8 mouse cellular contexts compared by ENCODE assay signal in the genomic region with DNA sequence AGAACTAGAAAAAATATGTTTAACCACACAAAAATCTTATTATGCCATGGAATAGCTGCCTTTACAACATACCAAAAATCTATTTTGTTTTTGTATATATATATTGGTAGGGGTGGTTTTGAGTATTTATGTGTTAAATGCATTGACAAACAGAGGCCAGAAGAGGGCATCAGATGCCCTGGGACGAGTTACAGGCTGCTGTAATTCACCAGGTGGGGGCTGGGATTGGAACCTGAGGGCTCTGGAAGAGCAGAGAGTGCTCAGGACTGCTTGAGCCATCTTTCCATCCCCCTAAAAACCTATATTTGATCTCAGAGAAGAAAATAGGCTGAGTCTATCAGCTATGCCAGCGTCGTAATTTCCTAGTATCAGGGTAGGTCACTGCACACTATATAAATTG. TPM values are rescaled to one million over a fixed set of nuclear protein-coding genes. Genes with fewer than 3 reads are reported as not detected.
DNase-seq lines count a peak whose midpoint lies in the region; ATAC-seq and TF ChIP-seq lines count a peak whose summit lies in the region.

No protein-coding gene starts in this region.

- no peaks in the 10 kb centered on the region for H3K36me3 ChIP-seq in heart, postnatal 0 days (replicated peaks; ENCODE audit: control insufficient read depth, insufficient read depth, low read length)
- no peaks in the 10 kb centered on the region for H3K36me3 ChIP-seq in heart, embryonic 10.5 days
- H3K36me3 ChIP-seq in liver, embryonic 12.5 days = peaks cover 8% of the 10 kb centered on the region
- H3K36me3 ChIP-seq in small intestine, adult 2 months (ENCODE audit: control insufficient read depth, insufficient read depth, low read length) = no peaks in the 10 kb centered on the region
- H3K36me3 ChIP-seq in forebrain, embryonic 12.5 days (replicated peaks) = peaks cover 4% of the 10 kb centered on the region; the same call in 1 of the 2 replicates

- TF ChIP-seq POLR2A in small intestine, adult 2 months (IDR thresholded peaks at IDR 0.05; ENCODE audit: low read depth, low read length) = no peak

- no peak for TF ChIP-seq EP300 in heart, postnatal 0 days (IDR thresholded peaks at IDR 0.05; ENCODE audit: low read depth)

- H3K27ac ChIP-seq in heart, postnatal 0 days (ENCODE audit: low read depth) = no peak overlapping the region
- H3K27ac ChIP-seq in heart, embryonic 10.5 days = no peak overlapping the region
- no peak overlapping the region for H3K27ac ChIP-seq in liver, embryonic 12.5 days
- H3K27ac ChIP-seq in small intestine, adult 2 months (ENCODE audit: insufficient read depth, low read depth, low read length) = no peak overlapping the region
- no peak overlapping the region for H3K27ac ChIP-seq in forebrain, embryonic 12.5 days

- 31% methylated on average over 3 of the region's 3 CpGs for WGBS in heart, postnatal 0 days
- 22% methylated on average over 3 of the region's 3 CpGs for WGBS in heart, embryonic 10.5 days
- 22% methylated on average over 3 of the region's 3 CpGs for WGBS in liver, embryonic 12.5 days (ENCODE audit: insufficient replicate concordance)
- 31% methylated on average over 3 of the region's 3 CpGs for WGBS in small intestine, adult 2 months
- WGBS in forebrain, embryonic 12.5 days = 23% methylated on average over 3 of the region's 3 CpGs

- peak; percentile 29 for DNase-seq in heart, postnatal 0 days (ENCODE audit: low spot score)
- DNase-seq in heart, embryonic 10.5 days (ENCODE audit: low spot score) = no peak
- DNase-seq in 3T3-L1 (ENCODE audit: low read depth, low spot score) = peak; percentile 93
- peak; percentile 90 for DNase-seq in NIH3T3 (ENCODE audit: low read depth)
- peak; percentile 25 for DNase-seq in embryo, embryonic 9.5 days (ENCODE audit: extremely low spot score)

- TF ChIP-seq CTCF in heart, postnatal 0 days (IDR thresholded peaks at IDR 0.05; ENCODE audit: low read depth) = peak; percentile 52
- TF ChIP-seq CTCF in small intestine, adult 2 months (IDR thresholded peaks at IDR 0.05; ENCODE audit: extremely low read depth, insufficient read length, insufficient replicate concordance, low read depth, low read length) = peak; percentile 48; the same call in 1 of the 2 replicates

- no peaks in the 10 kb centered on the region for H3K27me3 ChIP-seq in heart, postnatal 0 days (ENCODE audit: control insufficient read depth, insufficient read depth, low read length)
- H3K27me3 ChIP-seq in heart, embryonic 10.5 days (ENCODE audit: insufficient read depth, poor library complexity, severe bottlenecking) = no peaks in the 10 kb centered on the region
- H3K27me3 ChIP-seq in liver, embryonic 12.5 days (replicated peaks) = 0 out of 2 replicates have a peak, but pooled peaks cover 15% of the 10 kb centered on the region
- no peaks in the 10 kb centered on the region for H3K27me3 ChIP-seq in small intestine, adult 2 months (ENCODE audit: control insufficient read depth, insufficient read depth, low read length)
- no peaks in the 10 kb centered on the region for H3K27me3 ChIP-seq in forebrain, embryonic 12.5 days

- no peak for ATAC-seq in heart, postnatal 0 days (ENCODE audit: insufficient read depth, low read depth)
- ATAC-seq in liver, embryonic 12.5 days = no peak
- ATAC-seq in forebrain, embryonic 12.5 days (ENCODE audit: low FRiP score) = no peak

- H3K9me3 ChIP-seq in heart, postnatal 0 days (replicated peaks; ENCODE audit: control insufficient read depth, low read length) = no peaks in the 10 kb centered on the region
- H3K9me3 ChIP-seq in heart, embryonic 10.5 days = no peaks in the 10 kb centered on the region
- no peaks in the 10 kb centered on the region for H3K9me3 ChIP-seq in liver, embryonic 12.5 days (replicated peaks)
- H3K9me3 ChIP-seq in forebrain, embryonic 12.5 days = no peaks in the 10 kb centered on the region

- H3K4me1 ChIP-seq in heart, postnatal 0 days (ENCODE audit: control insufficient read depth, insufficient read depth) = peaks cover 3% of the 10 kb centered on the region
- 0 out of 2 replicates have a peak, but pooled peaks cover 6% of the 10 kb centered on the region for H3K4me1 ChIP-seq in heart, embryonic 10.5 days
- H3K4me1 ChIP-seq in liver, embryonic 12.5 days = peaks cover 37% of the 10 kb centered on the region
- peaks cover 3% of the 10 kb centered on the region; the same call in 1 of the 2 replicates for H3K4me1 ChIP-seq in small intestine, adult 2 months (ENCODE audit: control insufficient read depth, insufficient read depth, insufficient read length, low read length)
- peaks cover 13% of the 10 kb centered on the region for H3K4me1 ChIP-seq in forebrain, embryonic 12.5 days

- H3K9ac ChIP-seq in heart, postnatal 0 days (replicated peaks; ENCODE audit: low read depth, low read length) = no peak overlapping the region
- H3K9ac ChIP-seq in liver, embryonic 12.5 days = no peak overlapping the region
- no peak overlapping the region for H3K9ac ChIP-seq in forebrain, embryonic 12.5 days

- H3K4me2 ChIP-seq in heart, postnatal 0 days (ENCODE audit: low read depth, low read length) = no peak overlapping the region
- H3K4me2 ChIP-seq in liver, embryonic 12.5 days = peak overlapping the region; percentile 41; the same call in 1 of the 2 replicates
- no peak overlapping the region for H3K4me2 ChIP-seq in forebrain, embryonic 12.5 days

- H3K4me3 ChIP-seq in heart, postnatal 0 days (ENCODE audit: low read depth, low read length) = no peak overlapping the region
- no peak overlapping the region for H3K4me3 ChIP-seq in heart, embryonic 10.5 days
- no peak overlapping the region for H3K4me3 ChIP-seq in liver, embryonic 12.5 days
- H3K4me3 ChIP-seq in small intestine, adult 2 months (ENCODE audit: low read depth, low read length) = no peak overlapping the region
- H3K4me3 ChIP-seq in forebrain, embryonic 12.5 days (replicated peaks) = no peak overlapping the region

RNA-seq across cellular contexts. Expression of gene Prim2, which starts 2.9 kb away (rescaled TPM):
- 8.9 and 13.9 TPM in 2 replicates for total RNA-seq in heart, postnatal 0 days (2014; rRNA removed; ENCODE audit: low replicate concordance)
- 4.9 and 6.4 TPM in 2 replicates for polyA plus RNA-seq in heart, postnatal 0 days (2015; fragmentation: Nextera tagmentation; extraction: Ambion mirVana)
- polyA plus RNA-seq in heart, embryonic 10.5 days (2016; fragmentation: Nextera tagmentation; extraction: Ambion mirVana) = 30.1 and 35.0 TPM in 2 replicates
- 49.2 and 50.0 TPM in 2 replicates for polyA plus RNA-seq in liver, embryonic 12.5 days (2016; fragmentation: Nextera tagmentation; extraction: Ambion mirVana)
- polyA plus RNA-seq in small intestine, adult 2 months (2012; rRNA removed) = 1.6 and 2.5 TPM in 2 replicates
- 50.0 and 50.7 TPM in 2 replicates for polyA plus RNA-seq in forebrain, embryonic 12.5 days (2016; fragmentation: Nextera tagmentation; extraction: Ambion mirVana)

RNA-seq across cellular contexts. Expression of gene Rab23, which starts 47.2 kb away (rescaled TPM):
- total RNA-seq in heart, postnatal 0 days (2014; rRNA removed; ENCODE audit: low replicate concordance) = 1.0 and 1.9 TPM in 2 replicates
- polyA plus RNA-seq in heart, postnatal 0 days (2015; fragmentation: Nextera tagmentation; extraction: Ambion mirVana) = 8.9 and 9.0 TPM in 2 replicates
- 16.1 and 18.1 TPM in 2 replicates for polyA plus RNA-seq in heart, embryonic 10.5 days (2016; fragmentation: Nextera tagmentation; extraction: Ambion mirVana)
- 8.4 and 8.9 TPM in 2 replicates for polyA plus RNA-seq in liver, embryonic 12.5 days (2016; fragmentation: Nextera tagmentation; extraction: Ambion mirVana)
- polyA plus RNA-seq in small intestine, adult 2 months (2012; rRNA removed) = 3.9 and 4.6 TPM in 2 replicates
- polyA plus RNA-seq in forebrain, embryonic 12.5 days (2016; fragmentation: Nextera tagmentation; extraction: Ambion mirVana) = 30.7 and 32.3 TPM in 2 replicates
